ENCODE assay signal across 13 mouse cellular contexts in genomic region chr2:180235788-180236187, GRCm38 (mm10). TPM values are rescaled to one million over a fixed set of nuclear protein-coding genes. Genes with fewer than 3 reads are reported as not detected.
DNase-seq lines count a peak whose midpoint lies in the region; ATAC-seq and TF ChIP-seq lines count a peak whose summit lies in the region.
"Had no signal": no experiment of that assay in that cellular context is flagged by ENCODE, and none has a peak within 500 bp of the region (broad histone marks: within the 10 kb centered on the region; RNA-seq: fewer than 3 reads in every experiment).

No protein-coding gene starts in this region.

- TF ChIP-seq POLR2A in MEL (IDR thresholded peaks at IDR 0.05; ENCODE audit: control insufficient read depth in 1 of 2, insufficient read depth in 1 of 2, low read depth in 1 of 2, low read length in 2 of 2, poor library complexity in 1 of 2), result no peak

- no peaks in the 10 kb centered on the region for H3K27me3 ChIP-seq in kidney, embryonic 14.5 days (ENCODE audit: control insufficient read depth, insufficient read depth, low read length)
- no peaks in the 10 kb centered on the region for H3K27me3 ChIP-seq in MEL (ENCODE audit: control insufficient read depth in 1 of 2, insufficient read depth in 2 of 2, low read length in 2 of 2)
- H3K27me3 ChIP-seq in intestine, embryonic 14.5 days (replicated peaks; ENCODE audit: control insufficient read depth, insufficient read depth, low read length), result no peaks in the 10 kb centered on the region
- H3K27me3 ChIP-seq in liver, embryonic 16.5 days (ENCODE audit: control insufficient read depth, insufficient read depth, low read depth, low read length), result no peaks in the 10 kb centered on the region

- TF ChIP-seq RAD21 in MEL (IDR thresholded peaks at IDR 0.05; ENCODE audit: low read depth, low read length), result no peak

- DNase-seq in kidney, adult 11 months, result no peak
- DNase-seq in MEL (ENCODE audit: low read depth, low spot score), result no peak
- no peak for DNase-seq in intestine, embryonic 14.5 days (ENCODE audit: low spot score)
- DNase-seq in left cerebral cortex, adult 9 months (ENCODE audit: low spot score in 2 of 2), result no peak
- DNase-seq in spleen, adult 18-20 months, result no peak
- DNase-seq: cerebellum, postnatal 36 days had no signal

- no peaks in the 10 kb centered on the region for H3K36me3 ChIP-seq in kidney, embryonic 14.5 days (ENCODE audit: control insufficient read depth, insufficient read depth, low read length)
- H3K36me3 ChIP-seq in MEL (ENCODE audit: control insufficient read depth in 1 of 2, insufficient read depth in 2 of 2, low read length in 2 of 2), result peaks cover 0 to 24% of the 10 kb centered on the region in 2 experiments; a peak in 2 of 4 replicates
- no peaks in the 10 kb centered on the region for H3K36me3 ChIP-seq in intestine, embryonic 14.5 days (ENCODE audit: control insufficient read depth, insufficient read depth, low read length)
- no peaks in the 10 kb centered on the region for H3K36me3 ChIP-seq in liver, embryonic 16.5 days (ENCODE audit: control insufficient read depth, insufficient read depth)

- H3K9me3 ChIP-seq in kidney, embryonic 14.5 days (ENCODE audit: control insufficient read depth, low read length), result no peaks in the 10 kb centered on the region
- no peaks in the 10 kb centered on the region for H3K9me3 ChIP-seq in MEL (replicated peaks; ENCODE audit: insufficient read depth, low read length)
- H3K9me3 ChIP-seq in intestine, embryonic 14.5 days (ENCODE audit: control insufficient read depth, low read length), result no peaks in the 10 kb centered on the region
- H3K9me3 ChIP-seq in liver, embryonic 16.5 days (replicated peaks; ENCODE audit: control insufficient read depth, low read length), result no peaks in the 10 kb centered on the region

- no peak for ATAC-seq in kidney, embryonic 14.5 days (ENCODE audit: low FRiP score, low TSS enrichment)
- ATAC-seq in intestine, embryonic 14.5 days (replicated peaks; ENCODE audit: low FRiP score, low TSS enrichment, low read depth), result no peak
- ATAC-seq in liver, embryonic 16.5 days (ENCODE audit: low read depth), result no peak
- ATAC-seq: activated CD4-positive, CD25-positive, alpha-beta regulatory T cell, adult 4 months had no signal

- H3K4me2 ChIP-seq in kidney, embryonic 14.5 days (replicated peaks; ENCODE audit: low read depth, low read length), result no peak overlapping the region
- H3K4me2 ChIP-seq in intestine, embryonic 14.5 days (ENCODE audit: low read length), result no peak overlapping the region
- H3K4me2 ChIP-seq in liver, embryonic 16.5 days (ENCODE audit: low read depth, low read length), result peak overlapping the region; percentile 52
- H3K4me2 ChIP-seq: hindbrain, embryonic 14.5 days had no signal

- 0 out of 2 replicates have a peak, but pooled peaks cover 6% of the 10 kb centered on the region for H3K4me1 ChIP-seq in kidney, embryonic 14.5 days (ENCODE audit: control insufficient read depth, insufficient read depth, low read length)
- H3K4me1 ChIP-seq in MEL (ENCODE audit: control insufficient read depth in 1 of 2, insufficient read depth in 2 of 2, low read length in 2 of 2), result peaks cover 9 to 34% of the 10 kb centered on the region in 2 experiments
- H3K4me1 ChIP-seq in intestine, embryonic 14.5 days (replicated peaks; ENCODE audit: control insufficient read depth, insufficient read depth, low read length), result peaks cover 11% of the 10 kb centered on the region; the same call in 1 of the 2 replicates
- peaks cover 36% of the 10 kb centered on the region for H3K4me1 ChIP-seq in liver, embryonic 16.5 days (ENCODE audit: control insufficient read depth, low read depth, low read length)

- no peak for TF ChIP-seq EP300 in MEL (IDR thresholded peaks at IDR 0.05; ENCODE audit: low read depth in 1 of 2, low read length in 2 of 2)

- peak overlapping the region; percentile 69 for H3K27ac ChIP-seq in kidney, embryonic 14.5 days (ENCODE audit: low read depth, low read length)
- peak overlapping the region; percentile 50 for H3K27ac ChIP-seq in MEL (ENCODE audit: control insufficient read depth, low read depth, low read length)
- H3K27ac ChIP-seq in intestine, embryonic 14.5 days (ENCODE audit: low read depth), result peak overlapping the region; percentile 77; the same call in 1 of the 2 replicates
- H3K27ac ChIP-seq in liver, embryonic 16.5 days (ENCODE audit: low read length), result peak overlapping the region; percentile 87; the same call in 1 of the 2 replicates
- H3K27ac ChIP-seq: hindbrain, embryonic 14.5 days had no signal

- 71% methylated on average over 4 of the region's 4 CpGs for WGBS in kidney, embryonic 14.5 days
- 88% methylated on average over 4 of the region's 4 CpGs for WGBS in intestine, embryonic 14.5 days
- 67% methylated on average over 4 of the region's 4 CpGs for WGBS in liver, embryonic 16.5 days (ENCODE audit: insufficient replicate concordance)

- no peak overlapping the region for H3K9ac ChIP-seq in kidney, embryonic 14.5 days (ENCODE audit: low read depth, low read length)
- peak overlapping the region; percentile 24; the same call in 1 of the 2 replicates for H3K9ac ChIP-seq in MEL (ENCODE audit: control insufficient read depth, low read depth, low read length, poor library complexity, severe bottlenecking)
- H3K9ac ChIP-seq in intestine, embryonic 14.5 days (ENCODE audit: low read length), result no peak overlapping the region
- peak overlapping the region; percentile 49 for H3K9ac ChIP-seq in liver, embryonic 16.5 days (ENCODE audit: low read depth, low read length)
- H3K9ac ChIP-seq: hindbrain, embryonic 14.5 days had no signal

- no peak overlapping the region for H3K4me3 ChIP-seq in kidney, embryonic 14.5 days (ENCODE audit: low read length)
- no peak overlapping the region for H3K4me3 ChIP-seq in MEL (ENCODE audit: control insufficient read depth in 1 of 2, insufficient read depth in 1 of 2, low read depth in 2 of 2, low read length in 2 of 2)
- H3K4me3 ChIP-seq in intestine, embryonic 14.5 days (ENCODE audit: low read depth, low read length), result no peak overlapping the region
- peak overlapping the region; percentile 20 for H3K4me3 ChIP-seq in liver, embryonic 16.5 days (ENCODE audit: low read depth, low read length)

- TF ChIP-seq CTCF in MEL (IDR thresholded peaks at IDR 0.05 in 2 of 3, conservative IDR thresholded peaks at IDR 0.05 in 1 of 3; ENCODE audit: control insufficient read depth in 1 of 3, insufficient read depth in 1 of 3, low read depth in 2 of 3, low read length in 3 of 3, poor library complexity in 1 of 3, severe bottlenecking in 1 of 3), result no peak

- no peaks in the 10 kb centered on the region for H3K79me2 ChIP-seq in MEL (ENCODE audit: control insufficient read depth, insufficient read depth, low read length, poor library complexity)

TF ChIP-seq in MEL, 35 proteins besides CTCF, POLR2A, EP300 and RAD21:
- TF ChIP-seq MXI1 (IDR thresholded peaks at IDR 0.05; ENCODE audit: low read depth, low read length) (0 out of 2 replicates have a peak, but pooled peaks have one; percentile 4), GATA1 (IDR thresholded peaks at IDR 0.05; ENCODE audit: low read depth, low read length) (no peak)

RNA-seq across cellular contexts. Expression of gene Lama5, which starts 10.1 kb away (rescaled TPM):
- polyA plus RNA-seq in kidney, embryonic 14.5 days (2014; fragmentation: Nextera tagmentation; extraction: Ambion mirVana), result 43.1 and 54.1 TPM in 2 replicates
- 4.5 and 6.1 TPM in 2 replicates for total RNA-seq in MEL (2012; rRNA removed)
- polyA plus RNA-seq in MEL (2012; ENCODE audit: insufficient read depth in 1 of 2, insufficient read length in 2 of 2, low read depth in 1 of 2, low replicate concordance in 2 of 2, missing spikeins in 1 of 2), result 10 to 100 TPM in 1 of 2 experiments, not detected in 1; 14.6 TPM
- 63.7 and 65.1 TPM in 2 replicates for polyA plus RNA-seq in intestine, embryonic 14.5 days (2014; fragmentation: Nextera tagmentation; extraction: Ambion mirVana)
- 2.0 and 2.6 TPM in 2 replicates for polyA plus RNA-seq in liver, embryonic 16.5 days (2015; fragmentation: Nextera tagmentation; extraction: Ambion mirVana)

RNA-seq across cellular contexts. Expression of gene Rps21, which starts 21.4 kb away (rescaled TPM):
- polyA plus RNA-seq in kidney, embryonic 14.5 days (2014; fragmentation: Nextera tagmentation; extraction: Ambion mirVana), result 730 and 1,037 TPM in 2 replicates
- 4,335 and 4,916 TPM in 2 replicates for total RNA-seq in MEL (2012; rRNA removed)
- polyA plus RNA-seq in MEL (2012; ENCODE audit: insufficient read depth in 1 of 2, insufficient read length in 2 of 2, low read depth in 1 of 2, low replicate concordance in 2 of 2, missing spikeins in 1 of 2), result 1,000 to 10,000 TPM in 1 of 2 experiments, 100 to 1,000 TPM in 1; 995 to 1,182 TPM
- polyA plus RNA-seq in intestine, embryonic 14.5 days (2014; fragmentation: Nextera tagmentation; extraction: Ambion mirVana), result 771 and 871 TPM in 2 replicates
- polyA plus RNA-seq in liver, embryonic 16.5 days (2015; fragmentation: Nextera tagmentation; extraction: Ambion mirVana), result 262 and 314 TPM in 2 replicates

RNA-seq across cellular contexts. Expression of gene Cables2, which starts 37.5 kb away (rescaled TPM):
- 13.3 and 21.1 TPM in 2 replicates for polyA plus RNA-seq in kidney, embryonic 14.5 days (2014; fragmentation: Nextera tagmentation; extraction: Ambion mirVana)
- total RNA-seq in MEL (2012; rRNA removed), result 9.3 and 10.7 TPM in 2 replicates
- 10 to 100 TPM in 1 of 2 experiments, not detected in 1; 16.7 TPM for polyA plus RNA-seq in MEL (2012; ENCODE audit: insufficient read depth in 1 of 2, insufficient read length in 2 of 2, low read depth in 1 of 2, low replicate concordance in 2 of 2, missing spikeins in 1 of 2)
- polyA plus RNA-seq in intestine, embryonic 14.5 days (2014; fragmentation: Nextera tagmentation; extraction: Ambion mirVana), result 17.1 and 20.3 TPM in 2 replicates
- 1.3 and 1.7 TPM in 2 replicates for polyA plus RNA-seq in liver, embryonic 16.5 days (2015; fragmentation: Nextera tagmentation; extraction: Ambion mirVana)

RNA-seq across cellular contexts. Expression of gene Rbbp8nl, which starts 53.9 kb away (rescaled TPM):
- 0.37 and 1.1 TPM in 2 replicates for polyA plus RNA-seq in kidney, embryonic 14.5 days (2014; fragmentation: Nextera tagmentation; extraction: Ambion mirVana)
- total RNA-seq in MEL (2012; rRNA removed), result not detected in 2 replicates
- polyA plus RNA-seq in MEL (2012; ENCODE audit: insufficient read depth in 1 of 2, insufficient read length in 2 of 2, low read depth in 1 of 2, low replicate concordance in 2 of 2, missing spikeins in 1 of 2), result not detected
- polyA plus RNA-seq in intestine, embryonic 14.5 days (2014; fragmentation: Nextera tagmentation; extraction: Ambion mirVana), result 2.5 and 2.7 TPM in 2 replicates
- not detected in 2 replicates for polyA plus RNA-seq in liver, embryonic 16.5 days (2015; fragmentation: Nextera tagmentation; extraction: Ambion mirVana)
- total RNA-seq: layer of hippocampus, adult 8-10 months; midbrain, postnatal 0 days; neutrophil, adult 5-6 weeks had no signal
- polyA plus RNA-seq: activated CD4-positive, CD25-positive, alpha-beta regulatory T cell, adult 4 months; hindbrain, embryonic 14.5 days; midbrain, postnatal 0 days had no signal

Comparison
In these comparisons a context has a peak if more than half of its experiments do, and no peak if none do; other contexts are left out.
1. H3K9ac ChIP-seq: peak in MEL (single experiment) and liver, embryonic 16.5 days (single experiment); none in kidney, embryonic 14.5 days (single experiment) and intestine, embryonic 14.5 days (single experiment).
2. Peak in every context shown above with its lines, with median percentiles within 50 percentile points of each other: H3K27ac ChIP-seq.